Mouse (Mus musculus): ENCODE data around the gene Cplx3.

GRCm38 (mm10) chr9:57561711-57562099 lies 44.4 kb downstream of the Cplx3 start:
- TF ChIP-seq CTCF (conservative IDR thresholded peaks at IDR 0.05 in 1 of 2, IDR thresholded peaks at IDR 0.05 in 1 of 2; ENCODE audit: low read depth in 2 of 2, low read length in 2 of 2), result no peak
- no peak for TF ChIP-seq NELFE (IDR thresholded peaks at IDR 0.05; ENCODE audit: low read depth, low read length)
